Mouse (Mus musculus): ENCODE data around the gene Myl7. TPM values are rescaled to one million over a fixed set of nuclear protein-coding genes. Genes with fewer than 3 reads are reported as not detected.

The Myl7 gene
- polyA plus RNA-seq (2017; shearing (Covaris generic)): not detected

GRCm38 (mm10) chr11:5898531-5898930 lies at the start of gene Myl7:
Myl7 (minus strand) TSS chr11:5898782.

GRCm38 (mm10) chr11:5877921-5878526 lies 20.6 kb downstream of the Myl7 start, which contains the start of gene Pold2:
Pold2 (minus strand) TSS chr11:5878292.

GRCm38 (mm10) chr11:5861678-5862393 lies 36.7 kb downstream of the Myl7 start, which contains the start of gene Aebp1:
Aebp1 (plus strand) TSS chr11:5861947.

Other genes with a start within 250 kb of the Myl7 start
- gene Mrps24, start 183.1 kb downstream of the Myl7 start, polyA plus RNA-seq (2017; shearing (Covaris generic)): 99.1 TPM
- gene Urgcp, start 136.4 kb downstream of the Myl7 start, polyA plus RNA-seq (2017; shearing (Covaris generic)): 21.6 TPM
- gene Dbnl, start 110.3 kb downstream of the Myl7 start, polyA plus RNA-seq (2017; shearing (Covaris generic)): 156 TPM
- 1.1 TPM for gene Pgam2, start 95.0 kb downstream of the Myl7 start, polyA plus RNA-seq (2017; shearing (Covaris generic))
- 14.0 TPM for gene Polm, start 60.8 kb downstream of the Myl7 start, polyA plus RNA-seq (2017; shearing (Covaris generic))
- 0.12 TPM for gene Aebp1, start 36.8 kb downstream of the Myl7 start, polyA plus RNA-seq (2017; shearing (Covaris generic))
- gene Pold2, start 20.5 kb downstream of the Myl7 start, polyA plus RNA-seq (2017; shearing (Covaris generic)): 54.8 TPM
- not detected for gene Gck, start 51.3 kb upstream of the Myl7 start, polyA plus RNA-seq (2017; shearing (Covaris generic))
- 30.5 TPM for gene Ykt6, start 56.9 kb upstream of the Myl7 start, polyA plus RNA-seq (2017; shearing (Covaris generic))
- 4.8 TPM for gene Camk2b, start 167.6 kb upstream of the Myl7 start, polyA plus RNA-seq (2017; shearing (Covaris generic))

Measured in effector memory CD4-positive, alpha-beta T cell, adult 5 months (primary cell).